Mouse (Mus musculus) kidney, embryonic 14.5 days (tissue): ENCODE data around the gene Armt1. TPM values are rescaled to one million over a fixed set of nuclear protein-coding genes. Genes with fewer than 3 reads are reported as not detected.

Source experiments
- ATAC-seq: fragments of 200-750 bp; cut with Nextera tagmentation; 2 replicates; pipeline ENCODE4 v1.8.0; 2017; ENCODE audit warnings: moderate number of reproducible peaks, mild to moderate bottlenecking, moderate TSS enrichment, moderate library complexity; ENCODE audit not compliant: low FRiP score, low TSS enrichment
- H3K27ac ChIP-seq: fragments of 300-500 bp; sonication (generic); 2 replicates; pipeline ENCODE4 v1.5.1; 2014; ENCODE audit warnings: low read depth, mild to moderate bottlenecking, low read length, moderate library complexity, mixed read lengths
- H3K27me3 ChIP-seq: fragments of 300-500 bp; sonication (generic); 2 replicates; pipeline ENCODE4 v1.6.1; 2014; ENCODE audit warnings: mild to moderate bottlenecking, low read length; ENCODE audit not compliant: control insufficient read depth, insufficient read depth
- H3K36me3 ChIP-seq: fragments of 300-500 bp; sonication (generic); 2 replicates; pipeline ENCODE4 v1.6.1; 2014; ENCODE audit warnings: low read length, mixed read lengths; ENCODE audit not compliant: control insufficient read depth, insufficient read depth
- H3K4me1 ChIP-seq: fragments of 300-500 bp; sonication (generic); 2 replicates; pipeline ENCODE4 v1.6.1; 2014; ENCODE audit warnings: low read length, mixed read lengths; ENCODE audit not compliant: control insufficient read depth, insufficient read depth
- H3K4me2 ChIP-seq: fragments of 300-500 bp; sonication (generic); replicated peaks from 2 replicates; pipeline ENCODE4 v1.6.1; 2014; ENCODE audit warnings: low read depth, mild to moderate bottlenecking, low read length
- H3K4me3 ChIP-seq: fragments of 300-500 bp; sonication (generic); 2 replicates; pipeline ENCODE4 v1.5.1; 2014; ENCODE audit warnings: mild to moderate bottlenecking, low read length
- H3K9ac ChIP-seq: fragments of 300-500 bp; sonication (generic); 2 replicates; pipeline ENCODE4 v1.6.1; 2014; ENCODE audit warnings: low read depth, mild to moderate bottlenecking, low read length, moderate library complexity
- H3K9me3 ChIP-seq: fragments of 300-500 bp; sonication (generic); 2 replicates; pipeline ENCODE4 v1.6.1; 2016; ENCODE audit warnings: low read length; ENCODE audit not compliant: control insufficient read depth
- WGBS: fragments of 180-500 bp; shearing (Covaris S2); extraction: QIAGEN DNeasy Blood & Tissue Kit; methylation state at CpG from one replicate; pipeline ENCODE4 v1.1.7; 2014; 5-methylcytosine and 5-hydroxymethylcytosine counted together
- polyA plus RNA-seq: library from polyadenylated mRNA; unstranded; fragments of >200 nt; fragmentation: Nextera tagmentation; extraction: Ambion mirVana; gene quantifications from 2 replicates; pipeline ENCODE4 v1.2.1, GENCODE M21; 2014

Armt1 gene
- polyA plus RNA-seq, 1 experiment from 2014 or later = 26.3 TPM

GRCm38 (mm10) chr10:4473591-4473993 is 41.3 kb downstream of the Armt1 start:
- WGBS = 88% methylated on average over 11 of the region's 11 CpGs
- no peak overlapping the region for H3K27ac ChIP-seq
- ATAC-seq = no peak
- no peak overlapping the region for H3K9ac ChIP-seq
- no peaks in the 10 kb centered on the region for H3K36me3 ChIP-seq
- no peaks in the 10 kb centered on the region for H3K27me3 ChIP-seq
- no peak overlapping the region for H3K4me3 ChIP-seq
- H3K4me1 ChIP-seq = no peaks in the 10 kb centered on the region
- H3K4me2 ChIP-seq = no peak overlapping the region
- no peaks in the 10 kb centered on the region for H3K9me3 ChIP-seq

- H3K36me3 ChIP-seq = no peaks in the 10 kb centered on the region
- H3K4me3 ChIP-seq = no peak overlapping the region
- H3K9me3 ChIP-seq = no peaks in the 10 kb centered on the region
- H3K27me3 ChIP-seq = no peaks in the 10 kb centered on the region
- no peak overlapping the region for H3K4me2 ChIP-seq
- no peaks in the 10 kb centered on the region for H3K4me1 ChIP-seq
- WGBS = 92% methylated on average over 3 of the region's 3 CpGs
- no peak overlapping the region for H3K9ac ChIP-seq
- ATAC-seq = no peak
- no peak overlapping the region for H3K27ac ChIP-seq
These were observed 43.2 kb downstream of the Armt1 start for GRCm38 (mm10) chr10:4475431-4475830.

- Histone ChIP-seq H3K4me3 (no peak overlapping the region), H3K4me1 (no peaks in the 10 kb centered on the region), H3K27me3 (no peaks in the 10 kb centered on the region), H3K36me3 (no peaks in the 10 kb centered on the region), H3K4me2 (no peak overlapping the region), H3K9me3 (no peaks in the 10 kb centered on the region), H3K9ac (no peak overlapping the region), H3K27ac (no peak overlapping the region)
- ATAC-seq = no peak
- 91% methylated on average over 5 of the region's 5 CpGs for WGBS
These were observed 44.3 kb downstream of the Armt1 start for GRCm38 (mm10) chr10:4476604-4477003.

- 43% methylated on average over 3 of the region's 3 CpGs for WGBS
- no peak overlapping the region for H3K27ac ChIP-seq
These were observed 48.7 kb downstream of the Armt1 start for GRCm38 (mm10) chr10:4480929-4481328.

GRCm38 (mm10) chr10:4481695-4482094 is 49.4 kb downstream of the Armt1 start:
- no peak overlapping the region for H3K4me3 ChIP-seq
- H3K27ac ChIP-seq = no peak overlapping the region
- no peak overlapping the region for H3K4me2 ChIP-seq
- H3K27me3 ChIP-seq = no peaks in the 10 kb centered on the region
- H3K9me3 ChIP-seq = no peaks in the 10 kb centered on the region
- H3K4me1 ChIP-seq = peaks cover 4% of the 10 kb centered on the region; the same call in 1 of the 2 replicates
- no peaks in the 10 kb centered on the region for H3K36me3 ChIP-seq
- no peak overlapping the region for H3K9ac ChIP-seq
- 87% methylated on average over 8 of the region's 8 CpGs for WGBS
- ATAC-seq = no peak

More at GRCm38 (mm10) chr10:4480929-4481328, 48.7 kb downstream of the Armt1 start:
- ATAC-seq = no peak
- H3K4me3 ChIP-seq = no peak overlapping the region
- no peaks in the 10 kb centered on the region for H3K9me3 ChIP-seq
- H3K4me2 ChIP-seq = no peak overlapping the region
- H3K27me3 ChIP-seq = no peaks in the 10 kb centered on the region
- H3K4me1 ChIP-seq = peaks cover 4% of the 10 kb centered on the region; the same call in 1 of the 2 replicates
- no peaks in the 10 kb centered on the region for H3K36me3 ChIP-seq
- no peak overlapping the region for H3K9ac ChIP-seq

GRCm38 (mm10) chr10:4482355-4482754 is 50.1 kb downstream of the Armt1 start, which contains the start of gene Ccdc170:
Ccdc170 (plus strand) TSS chr10:4482502.
- no peak for ATAC-seq
- Histone ChIP-seq H3K27me3 (no peaks in the 10 kb centered on the region), H3K4me3 (no peak within 1 kb of the TSS), H3K4me2 (no peak within 1 kb of the TSS), H3K27ac (no peak within 1 kb of the TSS), H3K9me3 (no peaks in the 10 kb centered on the region), H3K36me3 (no peaks in the 10 kb centered on the region), H3K4me1 (peaks cover 4% of the 10 kb centered on the region; the same call in 1 of the 2 replicates), H3K9ac (no peak within 1 kb of the TSS)
- WGBS = 50% methylated on average over 11 of the region's 11 CpGs

GRCm38 (mm10) chr10:4483848-4484247 is 51.6 kb downstream of the Armt1 start:
- Histone ChIP-seq H3K27me3 (no peaks in the 10 kb centered on the region), H3K36me3 (no peaks in the 10 kb centered on the region), H3K9me3 (no peaks in the 10 kb centered on the region), H3K4me1 (peaks cover 4% of the 10 kb centered on the region; the same call in 1 of the 2 replicates), H3K4me3 (no peak overlapping the region), H3K9ac (no peak overlapping the region), H3K27ac (no peak overlapping the region), H3K4me2 (no peak overlapping the region)
- no peak for ATAC-seq
- 86% methylated on average over 1 of the region's 1 CpGs for WGBS

GRCm38 (mm10) chr10:4484986-4485385 is 52.7 kb downstream of the Armt1 start:
- no peaks in the 10 kb centered on the region for H3K36me3 ChIP-seq
- ATAC-seq = no peak
- H3K4me3 ChIP-seq = no peak overlapping the region
- peaks cover 4% of the 10 kb centered on the region; the same call in 1 of the 2 replicates for H3K4me1 ChIP-seq
- no peak overlapping the region for H3K27ac ChIP-seq
- H3K9me3 ChIP-seq = no peaks in the 10 kb centered on the region
- 66% methylated on average over 9 of the region's 9 CpGs for WGBS
- H3K27me3 ChIP-seq = no peaks in the 10 kb centered on the region
- H3K4me2 ChIP-seq = no peak overlapping the region
- no peak overlapping the region for H3K9ac ChIP-seq

GRCm38 (mm10) chr10:4489865-4490264 is 57.6 kb downstream of the Armt1 start:
- Histone ChIP-seq H3K27me3 (no peaks in the 10 kb centered on the region), H3K4me3 (no peak overlapping the region), H3K9me3 (no peaks in the 10 kb centered on the region), H3K9ac (no peak overlapping the region), H3K4me1 (no peaks in the 10 kb centered on the region), H3K27ac (peak overlapping the region; percentile 56; the same call in 1 of the 2 replicates), H3K36me3 (no peaks in the 10 kb centered on the region), H3K4me2 (no peak overlapping the region)
- no peak for ATAC-seq
- 77% methylated on average over 5 of the region's 5 CpGs for WGBS
